Mouse (Mus musculus) small intestine, adult 2 months (tissue): ENCODE measurements around the gene Krt87.

Experiments used
- CTCF ChIP-seq: fragments of 200-500 bp; IDR thresholded peaks from 2 replicates; pipeline ENCODE4 v1.5.1; 2012; ENCODE audit warnings: low read depth, mild to moderate bottlenecking, control low read depth, inconsistent platforms, low read length, moderate library complexity, mixed read lengths; ENCODE audit not compliant: insufficient replicate concordance, insufficient read length; ENCODE audit errors: extremely low read depth
- POLR2A ChIP-seq: fragments of 200-500 bp; IDR thresholded peaks from 2 replicates; pipeline ENCODE4 v1.6.1; 2012; ENCODE audit warnings: low read depth, mild to moderate bottlenecking, control low read depth, inconsistent platforms, low read length, moderate library complexity

DNA sequence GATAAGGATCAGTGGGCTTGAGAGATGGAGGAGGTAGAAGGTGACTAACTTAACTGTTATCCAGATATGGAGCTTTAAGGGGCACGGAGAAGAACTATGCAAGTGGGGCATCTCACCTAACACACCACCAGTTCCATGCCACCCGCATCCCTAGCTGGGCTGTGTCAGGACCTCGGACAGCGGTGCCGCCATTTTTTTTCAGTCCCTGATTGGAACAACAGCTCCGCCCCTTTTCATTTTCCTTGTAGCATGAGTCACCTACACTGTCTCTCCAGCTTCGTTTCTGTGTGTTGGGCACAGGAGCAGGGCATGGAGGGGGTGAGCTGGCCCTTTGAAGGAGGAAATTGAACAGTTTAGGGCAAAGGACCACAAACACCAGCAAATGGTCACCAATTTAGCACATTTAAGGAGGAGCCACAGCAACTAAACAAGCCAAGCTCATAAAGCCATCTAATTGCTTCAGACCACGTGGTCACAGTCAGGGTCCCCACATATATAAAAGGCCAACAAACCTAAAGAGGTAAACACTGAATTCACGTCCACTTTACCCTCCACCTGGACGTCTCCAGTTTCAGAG lies 34.4 kb upstream of the Krt87 start, which contains the start of gene Krt86:
- TF ChIP-seq CTCF, result no peak
- TF ChIP-seq POLR2A, result no peak
